Mouse (Mus musculus): ENCODE measurements at regions not wholly inside any gene's neighbourhood (a gene's known extent, or its start where the extent isn't known, plus 50 kb on each side); places are given as distances from the start of the nearest gene placed in this dataset.

DNA sequence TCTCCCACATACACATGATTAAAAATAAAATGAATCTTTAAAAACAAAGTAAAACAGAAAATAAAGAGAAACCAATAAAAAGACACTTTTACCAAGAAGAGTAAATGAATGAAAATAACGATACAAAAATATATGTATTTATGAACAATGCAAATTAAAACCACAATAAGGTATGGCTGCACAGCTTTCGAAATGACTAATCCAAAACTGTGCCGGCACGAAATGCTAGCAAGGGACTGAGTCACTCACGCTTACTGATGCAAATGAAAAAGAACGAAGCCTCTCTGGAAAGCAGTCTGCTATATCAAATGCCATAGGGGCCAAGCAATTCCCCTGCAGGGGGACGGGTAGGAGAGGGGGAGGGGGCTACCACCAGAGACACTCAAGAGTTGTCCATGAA, 704.0 kb downstream of the 4930447A16Rik start:
- TF ChIP-seq POLR2A (IDR thresholded peaks at IDR 0.05; ENCODE audit: borderline replicate concordance, insufficient read depth, low read length) (no peak), CTCF (IDR thresholded peaks at IDR 0.05; ENCODE audit: borderline replicate concordance, insufficient read depth, low read depth, low read length) (no peak)
